Mouse (Mus musculus): ENCODE results near the gene Tsn. TPM values are rescaled to one million over a fixed set of nuclear protein-coding genes. Genes with fewer than 3 reads are reported as not detected.
A peak's percentile ranks its signal among the peaks of the same experiment; 100 is the strongest.

Tsn gene
- total RNA-seq (2021) = 10 to 100 TPM; 95.9 to 97.3 TPM

DNA sequence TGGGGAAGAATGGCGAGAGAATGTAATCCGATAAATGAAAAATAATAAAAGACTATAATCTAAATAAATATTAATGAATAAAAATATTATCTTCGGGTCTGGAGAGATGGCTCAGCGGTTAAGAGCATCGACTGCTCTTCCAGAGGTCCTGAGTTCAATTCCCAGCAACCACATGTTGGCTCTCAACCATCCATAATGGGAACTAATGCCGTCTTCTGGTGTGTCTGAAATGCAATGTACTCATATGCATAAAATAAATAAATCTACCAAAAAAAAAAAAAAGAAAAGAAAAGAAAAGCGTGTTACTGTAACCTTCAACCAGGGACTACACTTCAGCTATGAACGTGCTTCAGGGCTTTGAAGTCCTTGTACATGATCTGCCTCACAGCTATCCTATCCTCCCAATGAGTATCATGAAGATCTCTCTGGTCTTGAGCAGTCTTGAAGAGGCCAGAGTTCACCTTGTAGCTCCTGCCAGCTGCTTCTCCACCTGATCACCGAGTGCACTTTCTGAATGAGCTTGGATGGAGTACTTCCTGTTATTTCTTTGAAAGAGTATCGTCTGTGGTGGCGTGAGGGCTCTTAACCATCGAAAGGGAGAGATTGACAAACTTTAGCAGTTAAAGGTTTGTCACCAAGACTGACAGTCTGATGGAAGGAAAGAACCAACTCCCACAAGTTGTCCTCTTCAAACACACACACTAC lies at the start of gene Tsn:
Gene Tsn, minus strand, starts transcription at position 118 of the 705 bp plus-strand sequence.
- DNase-seq = no peak

DNA sequence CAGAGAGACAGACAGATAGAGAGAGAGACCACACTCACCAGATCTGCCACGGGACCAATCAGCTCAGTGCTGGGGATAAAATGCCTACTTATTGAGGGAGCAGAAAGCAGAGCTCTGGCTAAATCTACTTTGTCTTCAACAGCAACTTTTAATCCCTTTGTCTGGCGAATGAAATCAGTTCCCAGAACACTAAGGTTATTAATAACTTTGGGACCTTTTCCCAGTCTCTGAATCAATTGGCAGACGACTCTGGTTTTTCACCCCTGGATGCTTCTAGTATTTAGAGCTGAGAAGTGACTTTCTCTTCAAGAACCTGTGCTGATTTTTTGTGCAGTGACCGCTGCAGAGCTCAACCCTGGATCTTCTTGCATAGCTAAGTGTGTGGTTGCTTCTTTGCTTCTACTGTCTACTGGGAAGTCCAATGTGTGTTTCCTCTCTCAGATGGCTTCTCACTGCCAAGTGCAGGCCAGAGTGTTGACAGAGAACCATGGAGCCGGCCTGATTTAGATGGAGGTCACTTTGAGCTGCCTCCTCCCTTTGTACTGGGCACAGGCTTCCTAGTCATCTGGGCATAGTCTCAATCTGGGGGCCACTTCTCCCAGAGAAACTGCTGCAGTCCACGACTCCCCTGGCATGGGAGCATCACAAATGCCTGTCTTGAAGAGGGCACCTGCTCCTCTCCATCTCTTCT lies 47.7 kb upstream of the Tsn start:
- peak; percentile 58 for DNase-seq

GRCm38 (mm10) chr1:118349922-118350321 lies 38.4 kb upstream of the Tsn start:
- no peak for DNase-seq

GRCm38 (mm10) chr1:118343649-118344435 lies 32.3 kb upstream of the Tsn start:
- DNase-seq = no peak

DNA sequence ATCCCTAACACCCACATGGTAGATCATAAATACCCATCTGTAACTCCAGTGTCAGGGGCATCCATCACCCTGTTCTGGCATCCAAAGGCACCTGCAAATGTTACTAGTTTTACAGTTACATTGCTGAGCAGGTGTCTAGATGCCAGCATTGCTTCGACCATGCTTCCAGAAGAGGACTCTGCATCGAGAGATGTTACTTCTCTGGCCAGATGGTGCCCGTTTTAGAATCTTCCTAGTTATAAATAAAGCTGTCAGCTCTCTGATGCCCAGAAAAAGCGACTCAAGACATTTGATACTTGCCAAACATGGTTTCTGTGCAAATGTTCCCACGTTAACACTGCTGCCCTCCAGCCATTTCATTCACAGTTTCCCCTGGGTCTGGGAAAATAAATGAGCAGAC lies 26.4 kb upstream of the Tsn start:
- no peak for DNase-seq

GRCm38 (mm10) chr1:118335847-118336246 lies 24.3 kb upstream of the Tsn start:
- no peak for DNase-seq

DNA sequence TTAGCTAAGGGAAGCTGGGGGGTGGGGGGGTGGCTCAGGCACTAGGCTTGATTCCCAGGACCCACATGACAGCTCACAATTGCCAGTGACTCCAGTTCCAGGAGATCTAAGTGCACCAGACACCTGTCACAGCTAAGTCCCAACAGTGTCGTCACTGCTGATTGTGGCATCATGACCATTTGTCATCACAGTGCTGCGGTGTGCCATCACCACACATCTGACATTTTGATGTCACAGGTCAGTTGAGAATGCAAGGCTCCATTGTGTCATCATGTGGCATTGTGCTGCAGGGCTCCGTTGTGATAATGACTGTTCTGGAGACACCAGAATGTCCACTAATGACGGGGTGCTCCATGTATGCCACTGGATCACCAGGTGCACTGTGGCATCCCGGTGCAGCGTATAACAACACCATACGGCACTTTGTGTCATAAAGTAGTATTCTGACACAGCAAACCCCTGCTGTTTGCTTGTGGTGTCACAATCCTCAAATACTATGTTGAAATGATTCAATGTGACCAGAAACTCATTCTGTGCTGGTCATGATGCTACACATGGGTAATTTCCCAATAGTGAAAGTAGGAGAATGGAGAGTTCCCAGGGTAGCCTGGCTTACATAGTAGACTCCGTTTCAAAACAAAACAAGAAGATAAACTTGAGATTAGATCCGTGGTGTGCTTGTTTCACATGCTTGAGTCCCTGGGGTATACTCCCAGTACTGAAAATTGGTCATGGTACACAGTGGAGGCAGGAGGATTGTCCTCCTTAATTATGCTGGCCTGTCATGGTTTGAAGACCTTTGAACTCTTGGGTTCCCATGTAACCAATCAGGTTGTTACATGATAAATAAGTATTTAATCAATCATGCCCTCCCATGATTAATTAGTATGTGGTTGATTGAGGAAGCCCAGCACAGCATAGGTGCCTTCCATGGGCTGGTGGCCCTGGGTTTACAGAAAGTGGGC lies 23.5 kb upstream of the Tsn start:
- DNase-seq = no peak

GRCm38 (mm10) chr1:118321661-118322201 lies 10.2 kb upstream of the Tsn start, which contains the start of gene Nifk:
Gene Nifk (plus strand): TSS chr1:118321839.
- peak; percentile 93 for DNase-seq

- DNase-seq = peak; percentile 39
These were observed 9.2 kb upstream of the Tsn start for GRCm38 (mm10) chr1:118320696-118321095.

- peak; percentile 89 for DNase-seq
These were observed 538 bp downstream of the Tsn start for GRCm38 (mm10) chr1:118310780-118311621.

DNA sequence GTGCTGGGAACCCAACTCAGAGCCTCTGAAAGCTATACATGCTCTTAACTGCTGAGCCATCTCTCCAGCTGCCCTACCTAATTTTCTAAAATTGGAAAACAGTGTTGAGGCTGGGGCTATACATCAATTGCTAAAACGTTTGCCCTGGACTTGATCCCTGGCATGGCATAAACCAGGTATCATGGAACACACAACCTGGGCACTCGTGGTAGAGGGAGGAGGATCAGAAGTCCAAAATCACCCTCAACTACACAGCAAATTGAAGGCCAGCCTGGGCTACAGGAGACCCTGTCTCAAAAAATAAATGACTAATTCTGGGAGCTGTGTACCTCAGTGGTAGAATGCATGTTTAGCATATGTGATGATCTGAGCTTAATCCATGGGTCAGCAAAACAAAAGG lies 13.8 kb downstream of the Tsn start:
- no peak for DNase-seq

DNA sequence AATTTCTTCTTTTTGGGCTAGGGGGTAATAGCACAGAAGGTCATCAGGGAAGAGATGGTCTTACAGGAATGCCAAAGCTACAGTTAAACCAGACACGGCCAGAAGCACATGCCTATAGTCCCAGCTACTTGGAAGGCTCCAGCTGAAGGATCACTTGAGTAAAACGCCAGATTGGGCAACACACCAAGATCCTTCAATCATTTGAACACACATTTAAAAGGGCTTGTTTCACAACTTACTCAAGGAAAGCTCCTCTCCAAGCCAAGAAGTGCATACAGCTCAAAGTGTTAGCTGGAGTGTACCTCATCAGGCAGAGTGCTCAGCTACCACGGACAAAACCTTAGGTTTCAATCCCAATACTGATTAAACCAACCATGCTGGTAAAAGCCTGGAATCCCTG lies 14.9 kb downstream of the Tsn start:
- no peak for DNase-seq

DNA sequence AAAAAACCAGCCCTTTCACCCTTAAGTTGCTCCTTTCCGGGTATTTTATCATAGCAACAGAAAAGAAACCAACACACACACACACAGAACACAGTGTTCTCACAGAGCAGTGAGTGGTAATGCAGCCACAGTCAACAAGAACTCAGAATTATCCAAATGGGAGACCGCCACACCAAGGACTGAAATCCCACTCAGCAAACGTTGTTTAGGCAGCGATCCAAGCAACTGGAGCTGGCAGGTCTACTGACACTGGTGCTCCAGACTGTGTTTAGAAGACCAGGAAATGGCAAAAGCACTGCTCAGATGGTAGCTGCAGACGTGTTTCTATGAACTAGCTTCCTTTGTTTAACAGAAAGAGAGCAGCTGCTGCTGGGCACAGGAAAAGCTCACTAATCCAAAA lies 16.7 kb downstream of the Tsn start:
- DNase-seq = no peak

DNA sequence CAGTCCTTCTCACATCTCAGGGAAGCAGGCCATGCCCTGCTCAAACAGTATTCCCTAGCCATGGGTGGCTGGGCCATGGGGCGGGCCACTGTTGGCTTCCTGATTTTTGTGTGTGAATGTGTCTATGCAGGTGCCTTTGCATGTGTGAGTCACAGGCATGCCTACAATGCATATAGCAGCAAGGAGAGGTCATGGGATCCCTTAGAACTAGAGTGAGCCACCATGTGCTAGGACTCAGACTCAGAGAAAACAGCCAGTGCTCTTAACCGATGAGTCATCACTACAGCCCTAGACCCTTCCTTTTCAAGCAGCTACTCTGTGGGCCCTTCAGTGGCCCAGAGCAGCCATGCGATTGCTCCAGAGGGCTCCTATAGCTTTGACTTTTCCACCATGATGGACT lies 17.3 kb downstream of the Tsn start:
- no peak for DNase-seq

- DNase-seq = no peak
These were observed 19.2 kb downstream of the Tsn start for GRCm38 (mm10) chr1:118292291-118292690.

DNA sequence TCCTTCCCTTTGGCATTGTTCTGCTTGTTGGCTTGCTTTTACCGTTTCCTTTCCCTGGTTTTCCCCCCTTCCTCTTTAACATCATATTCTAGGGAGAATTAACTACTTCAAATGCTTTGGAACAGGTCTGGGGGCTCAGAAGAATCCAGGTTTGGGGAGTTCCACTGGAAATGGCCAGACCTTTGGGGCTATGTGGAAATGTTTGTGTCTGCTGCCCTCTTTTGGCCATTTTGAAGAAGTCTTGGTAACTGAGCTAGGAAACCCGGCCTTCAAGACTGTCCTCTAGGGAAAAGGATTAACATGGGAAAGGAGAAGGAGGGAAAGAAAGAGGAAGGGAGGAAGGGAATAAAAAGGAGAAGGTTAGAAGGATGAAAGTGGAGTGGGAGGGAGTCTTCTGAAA lies 36.4 kb downstream of the Tsn start:
- peak; percentile 10 for DNase-seq

DNA sequence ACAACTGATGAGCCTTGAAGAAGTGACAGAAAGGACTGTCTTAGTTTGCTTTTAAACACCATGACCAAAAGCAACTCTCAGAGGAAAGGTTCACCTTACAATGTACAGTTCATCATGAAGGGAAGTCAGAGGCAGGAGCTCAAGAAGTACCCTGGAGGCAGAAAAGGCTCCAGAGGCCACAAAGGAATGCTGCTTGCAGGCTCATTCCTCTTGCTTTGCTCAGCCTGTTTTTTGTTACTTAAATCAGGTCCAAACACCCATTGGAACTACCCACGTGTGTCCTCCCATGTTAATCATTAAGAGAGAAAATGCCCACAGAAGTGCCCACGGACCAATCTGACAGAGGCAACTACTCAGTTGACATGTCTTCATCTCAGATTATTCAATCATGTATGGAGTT lies 59.6 kb downstream of the Tsn start:
- no peak for DNase-seq

All from heart, postnatal 4 days (tissue).